Mouse (Mus musculus) small intestine, adult 2 months (tissue): Measurements from ENCODE around the gene Fmod.

Experiments used
- CTCF ChIP-seq: fragments of 200-500 bp; IDR thresholded peaks from 2 replicates; pipeline ENCODE4 v1.5.1; 2012; ENCODE audit warnings: low read depth, mild to moderate bottlenecking, control low read depth, inconsistent platforms, low read length, moderate library complexity, mixed read lengths; ENCODE audit not compliant: insufficient replicate concordance, insufficient read length; ENCODE audit errors: extremely low read depth
- POLR2A ChIP-seq: fragments of 200-500 bp; IDR thresholded peaks from 2 replicates; pipeline ENCODE4 v1.6.1; 2012; ENCODE audit warnings: low read depth, mild to moderate bottlenecking, control low read depth, inconsistent platforms, low read length, moderate library complexity

GRCm38 (mm10) chr1:134092852-134093770, 56.1 kb downstream of the Fmod start:
- no peak for TF ChIP-seq CTCF
- no peak; the same call in 1 of the 2 replicates for TF ChIP-seq POLR2A
